Mouse (Mus musculus) kidney, embryonic 14.5 days (tissue): ENCODE measurements around the gene Anks1b. TPM values are rescaled to one million over a fixed set of nuclear protein-coding genes. Genes with fewer than 3 reads are reported as not detected.

Experiments
- ATAC-seq: fragments of 200-750 bp; cut with Nextera tagmentation; 2 replicates; pipeline ENCODE4 v1.8.0; 2017; ENCODE audit warnings: moderate number of reproducible peaks, mild to moderate bottlenecking, moderate TSS enrichment, moderate library complexity; ENCODE audit not compliant: low FRiP score, low TSS enrichment
- H3K27ac ChIP-seq: fragments of 300-500 bp; sonication (generic); 2 replicates; pipeline ENCODE4 v1.5.1; 2014; ENCODE audit warnings: low read depth, mild to moderate bottlenecking, low read length, moderate library complexity, mixed read lengths
- H3K27me3 ChIP-seq: fragments of 300-500 bp; sonication (generic); 2 replicates; pipeline ENCODE4 v1.6.1; 2014; ENCODE audit warnings: mild to moderate bottlenecking, low read length; ENCODE audit not compliant: control insufficient read depth, insufficient read depth
- H3K36me3 ChIP-seq: fragments of 300-500 bp; sonication (generic); 2 replicates; pipeline ENCODE4 v1.6.1; 2014; ENCODE audit warnings: low read length, mixed read lengths; ENCODE audit not compliant: control insufficient read depth, insufficient read depth
- H3K4me1 ChIP-seq: fragments of 300-500 bp; sonication (generic); 2 replicates; pipeline ENCODE4 v1.6.1; 2014; ENCODE audit warnings: low read length, mixed read lengths; ENCODE audit not compliant: control insufficient read depth, insufficient read depth
- H3K4me2 ChIP-seq: fragments of 300-500 bp; sonication (generic); replicated peaks from 2 replicates; pipeline ENCODE4 v1.6.1; 2014; ENCODE audit warnings: low read depth, mild to moderate bottlenecking, low read length
- H3K4me3 ChIP-seq: fragments of 300-500 bp; sonication (generic); 2 replicates; pipeline ENCODE4 v1.5.1; 2014; ENCODE audit warnings: mild to moderate bottlenecking, low read length
- H3K9ac ChIP-seq: fragments of 300-500 bp; sonication (generic); 2 replicates; pipeline ENCODE4 v1.6.1; 2014; ENCODE audit warnings: low read depth, mild to moderate bottlenecking, low read length, moderate library complexity
- H3K9me3 ChIP-seq: fragments of 300-500 bp; sonication (generic); 2 replicates; pipeline ENCODE4 v1.6.1; 2016; ENCODE audit warnings: low read length; ENCODE audit not compliant: control insufficient read depth
- whole genome bisulfite sequencing: fragments of 180-500 bp; shearing (Covaris S2); extraction: QIAGEN DNeasy Blood & Tissue Kit; methylation state at CpG from one replicate; pipeline ENCODE4 v1.1.7; 2014; 5-methylcytosine and 5-hydroxymethylcytosine counted together
- polyA plus RNA-seq: library from polyadenylated mRNA; unstranded; fragments of >200 nt; fragmentation: Nextera tagmentation; extraction: Ambion mirVana; gene quantifications from 2 replicates; pipeline ENCODE4 v1.2.1, GENCODE M21; 2014

The Anks1b gene
- polyA plus RNA-seq, 1 experiment from 2014 or later, result 4.4 TPM

- peak overlapping the region; percentile 52 for H3K4me2 ChIP-seq
- 52% methylated on average over 6 of the region's 6 CpGs for WGBS
- H3K27me3 ChIP-seq, result no peaks in the 10 kb centered on the region
- H3K4me1 ChIP-seq, result peaks cover 5% of the 10 kb centered on the region
- no peaks in the 10 kb centered on the region for H3K9me3 ChIP-seq
- H3K4me3 ChIP-seq, result peak overlapping the region; percentile 34
- ATAC-seq, result no peak
- no peaks in the 10 kb centered on the region for H3K36me3 ChIP-seq
- H3K27ac ChIP-seq, result no peak overlapping the region
- peak overlapping the region; percentile 18; the same call in 1 of the 2 replicates for H3K9ac ChIP-seq
Observed at GRCm38 (mm10) chr10:90577099-90577461, 703.8 kb downstream of the Anks1b start.

GRCm38 (mm10) chr10:90577777-90578176, 704.5 kb downstream of the Anks1b start:
- Histone ChIP-seq H3K4me3 (peak overlapping the region; percentile 34; the same call in 1 of the 2 replicates), H3K9ac (no peak overlapping the region), H3K9me3 (no peaks in the 10 kb centered on the region), H3K27ac (no peak overlapping the region), H3K4me2 (peak overlapping the region; percentile 52), H3K27me3 (no peaks in the 10 kb centered on the region), H3K36me3 (no peaks in the 10 kb centered on the region), H3K4me1 (peaks cover 5% of the 10 kb centered on the region)
- ATAC-seq, result no peak
- WGBS, result 72% methylated on average over 9 of the region's 9 CpGs

GRCm38 (mm10) chr10:90579970-90580369, 706.7 kb downstream of the Anks1b start:
- 73% methylated on average over 5 of the region's 5 CpGs for WGBS
- Histone ChIP-seq H3K9me3 (no peaks in the 10 kb centered on the region), H3K27me3 (no peaks in the 10 kb centered on the region), H3K4me2 (no peak overlapping the region), H3K4me3 (no peak overlapping the region), H3K36me3 (no peaks in the 10 kb centered on the region), H3K4me1 (peaks cover 5% of the 10 kb centered on the region), H3K9ac (no peak overlapping the region), H3K27ac (no peak overlapping the region)
- ATAC-seq, result no peak

GRCm38 (mm10) chr10:90584052-90584451, 710.7 kb downstream of the Anks1b start:
- 79% methylated on average over 4 of the region's 4 CpGs for WGBS
- Histone ChIP-seq H3K27me3 (no peaks in the 10 kb centered on the region), H3K4me3 (no peak overlapping the region), H3K27ac (no peak overlapping the region), H3K9ac (no peak overlapping the region), H3K4me1 (no peaks in the 10 kb centered on the region), H3K4me2 (no peak overlapping the region), H3K9me3 (no peaks in the 10 kb centered on the region), H3K36me3 (no peaks in the 10 kb centered on the region)
- ATAC-seq, result no peak

- no peaks in the 10 kb centered on the region for H3K9me3 ChIP-seq
- no peak overlapping the region for H3K27ac ChIP-seq
- WGBS, result 20% methylated on average over 3 of the region's 3 CpGs
- no peak overlapping the region for H3K9ac ChIP-seq
- H3K4me2 ChIP-seq, result no peak overlapping the region
- no peak overlapping the region for H3K4me3 ChIP-seq
- no peaks in the 10 kb centered on the region for H3K27me3 ChIP-seq
- no peaks in the 10 kb centered on the region for H3K4me1 ChIP-seq
- ATAC-seq, result 0 out of 2 replicates have a peak, but pooled peaks have one; percentile 35
- no peaks in the 10 kb centered on the region for H3K36me3 ChIP-seq
Observed at GRCm38 (mm10) chr10:90596142-90596541, 722.8 kb downstream of the Anks1b start.

GRCm38 (mm10) chr10:90596576-90596975, 723.3 kb downstream of the Anks1b start:
- Histone ChIP-seq H3K27me3 (no peaks in the 10 kb centered on the region), H3K9ac (no peak overlapping the region), H3K27ac (no peak overlapping the region), H3K9me3 (no peaks in the 10 kb centered on the region), H3K4me1 (no peaks in the 10 kb centered on the region), H3K4me2 (no peak overlapping the region), H3K4me3 (no peak overlapping the region), H3K36me3 (no peaks in the 10 kb centered on the region)
- ATAC-seq, result no peak
- WGBS, result 33% methylated on average over 3 of the region's 3 CpGs

DNA sequence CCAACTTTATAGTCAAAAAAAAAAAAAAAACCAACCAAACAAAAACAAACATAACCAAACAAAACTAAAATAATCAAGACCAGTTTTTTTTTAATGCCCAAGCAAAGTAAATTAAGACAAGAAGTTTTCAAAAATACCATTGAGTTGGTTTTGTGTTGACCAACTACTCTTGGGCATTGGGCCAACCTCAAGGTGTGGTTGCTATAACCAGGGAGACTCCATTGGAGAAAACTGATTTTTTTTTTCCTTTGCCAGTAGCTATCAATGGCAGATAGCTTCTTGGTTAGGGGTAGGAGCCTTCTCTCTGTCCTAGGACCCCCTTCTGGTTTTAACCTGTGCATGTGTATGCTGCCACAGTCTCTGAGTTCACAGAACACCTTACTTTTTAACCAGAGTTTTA, 725.8 kb downstream of the Anks1b start:
- ATAC-seq, result no peak

DNA sequence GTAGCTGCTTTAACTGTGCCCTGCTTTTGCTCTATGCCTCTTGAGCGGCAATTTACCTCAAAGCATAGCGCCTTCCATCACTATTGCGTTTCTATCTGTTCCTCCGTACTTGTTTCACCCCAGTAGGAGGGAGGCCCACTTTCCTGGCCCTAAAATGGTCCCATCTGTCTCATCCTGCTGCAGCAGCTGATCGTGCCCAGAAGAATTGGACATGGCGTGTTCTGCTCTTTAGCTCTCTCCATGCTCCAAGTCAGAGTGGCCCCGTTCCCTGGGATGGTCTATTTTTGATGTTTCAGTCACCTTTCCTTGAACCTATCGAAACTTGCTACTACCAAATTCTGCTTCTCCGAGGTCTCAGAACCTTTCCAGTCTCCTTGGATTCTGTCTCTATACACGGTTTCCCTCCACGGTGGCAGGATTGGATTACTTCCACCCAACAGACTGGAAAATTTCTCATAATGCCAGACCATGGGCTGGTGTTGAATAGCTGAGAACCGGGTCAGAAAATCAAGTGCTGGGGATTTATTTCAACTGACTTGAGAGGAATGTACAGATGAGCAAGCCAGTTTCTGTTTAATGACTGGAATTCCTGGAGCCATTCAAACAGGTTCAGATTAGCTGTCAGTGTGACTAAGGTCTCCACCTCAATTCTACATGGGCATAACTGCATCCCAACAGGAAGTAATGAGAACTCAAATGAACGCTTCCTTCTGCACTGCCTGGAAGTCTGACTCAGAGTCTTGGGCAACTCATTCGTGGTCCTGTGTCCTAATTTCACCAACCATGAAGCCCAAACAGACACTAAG, 726.6 kb downstream of the Anks1b start:
- no peaks in the 10 kb centered on the region for H3K4me1 ChIP-seq
- no peak overlapping the region for H3K4me2 ChIP-seq
- H3K36me3 ChIP-seq, result no peaks in the 10 kb centered on the region
- 86% methylated on average over 14 of the region's 14 CpGs for WGBS
- H3K27ac ChIP-seq, result no peak overlapping the region
- no peak for ATAC-seq
- no peaks in the 10 kb centered on the region for H3K27me3 ChIP-seq
- no peak overlapping the region for H3K4me3 ChIP-seq
- H3K9me3 ChIP-seq, result no peaks in the 10 kb centered on the region
- no peak overlapping the region for H3K9ac ChIP-seq

More for the DNA sequence above, 725.8 kb downstream of the Anks1b start:
- Histone ChIP-seq H3K27me3 (no peaks in the 10 kb centered on the region), H3K4me2 (no peak overlapping the region), H3K4me1 (no peaks in the 10 kb centered on the region), H3K27ac (no peak overlapping the region), H3K9me3 (no peaks in the 10 kb centered on the region), H3K4me3 (no peak overlapping the region), H3K9ac (no peak overlapping the region), H3K36me3 (no peaks in the 10 kb centered on the region)

DNA sequence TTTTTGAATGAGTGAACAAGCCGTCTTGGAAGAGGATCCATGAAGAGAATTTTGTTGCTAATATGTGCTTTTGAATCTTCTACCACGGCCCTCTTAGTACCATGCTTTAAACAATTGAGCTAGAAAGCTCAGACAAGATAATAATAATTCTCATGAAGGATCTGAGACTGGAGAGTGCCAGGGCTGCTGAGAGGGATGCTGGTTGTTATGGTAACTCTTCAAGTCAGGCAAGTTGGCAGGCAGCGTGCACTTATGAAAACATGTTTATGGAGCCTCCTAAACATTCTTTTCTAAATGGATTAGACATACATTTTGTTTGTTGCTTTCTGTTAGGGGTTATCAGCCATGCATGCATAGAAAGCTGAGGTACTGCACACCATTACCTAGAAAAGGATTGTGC, 734.3 kb downstream of the Anks1b start:
- no peaks in the 10 kb centered on the region for H3K4me1 ChIP-seq
- no peaks in the 10 kb centered on the region for H3K9me3 ChIP-seq
- no peak overlapping the region for H3K9ac ChIP-seq
- WGBS, result 88% methylated on average over 3 of the region's 3 CpGs
- no peak overlapping the region for H3K4me3 ChIP-seq
- no peak overlapping the region for H3K4me2 ChIP-seq
- no peaks in the 10 kb centered on the region for H3K36me3 ChIP-seq
- H3K27me3 ChIP-seq, result no peaks in the 10 kb centered on the region
- H3K27ac ChIP-seq, result no peak overlapping the region
- ATAC-seq, result no peak
